26 mouse cellular contexts compared by ENCODE assay signal in genomic region chr7:53017579-53017978, GRCm38 (mm10).
A peak's percentile ranks its signal among the peaks of the same experiment; 100 is the strongest.
DNase-seq lines count a peak whose midpoint lies in the region; ATAC-seq and TF ChIP-seq lines count a peak whose summit lies in the region.
"Had no signal": no experiment of that assay in that cellular context is flagged by ENCODE, and none has a peak within 500 bp of the region (broad histone marks: within the 10 kb centered on the region; RNA-seq: fewer than 3 reads in every experiment).

No protein-coding gene starts in this region.

- no peaks in the 10 kb centered on the region for H3K36me3 ChIP-seq in embryonic facial prominence, embryonic 14.5 days (ENCODE audit: control insufficient read depth, insufficient read depth, low read length)
- no peaks in the 10 kb centered on the region for H3K36me3 ChIP-seq in embryonic facial prominence, embryonic 10.5 days (replicated peaks)
- H3K36me3 ChIP-seq in forebrain, embryonic 15.5 days = no peaks in the 10 kb centered on the region
- no peaks in the 10 kb centered on the region for H3K36me3 ChIP-seq in forebrain, embryonic 11.5 days (ENCODE audit: control insufficient read depth, insufficient read depth, low read length)
- no peaks in the 10 kb centered on the region for H3K36me3 ChIP-seq in hindbrain, postnatal 0 days (ENCODE audit: insufficient read depth, low read length)
- H3K36me3 ChIP-seq: embryonic facial prominence, embryonic 13.5 days; G1E; heart, embryonic 10.5 days; heart, embryonic 13.5 days had no signal

- no peak overlapping the region for H3K9ac ChIP-seq in embryonic facial prominence, embryonic 14.5 days (ENCODE audit: low read depth, low read length)
- no peak overlapping the region for H3K9ac ChIP-seq in forebrain, embryonic 15.5 days (replicated peaks)
- no peak overlapping the region for H3K9ac ChIP-seq in forebrain, embryonic 11.5 days (ENCODE audit: low read length)
- H3K9ac ChIP-seq in hindbrain, postnatal 0 days (replicated peaks; ENCODE audit: low read length) = no peak overlapping the region
- H3K9ac ChIP-seq: embryonic facial prominence, embryonic 13.5 days; heart, embryonic 13.5 days; hindbrain, embryonic 14.5 days had no signal

- no peak overlapping the region for H3K4me3 ChIP-seq in embryonic facial prominence, embryonic 14.5 days (ENCODE audit: low read depth, low read length)
- H3K4me3 ChIP-seq in embryonic facial prominence, embryonic 10.5 days = no peak overlapping the region
- no peak overlapping the region for H3K4me3 ChIP-seq in forebrain, embryonic 15.5 days
- H3K4me3 ChIP-seq in forebrain, embryonic 11.5 days (ENCODE audit: low read depth, low read length) = no peak overlapping the region
- no peak overlapping the region for H3K4me3 ChIP-seq in hindbrain, postnatal 0 days (ENCODE audit: low read length)
- H3K4me3 ChIP-seq: embryonic facial prominence, embryonic 13.5 days; heart, embryonic 10.5 days; heart, embryonic 13.5 days had no signal

- no peak for ATAC-seq in embryonic facial prominence, embryonic 14.5 days (ENCODE audit: low read depth)
- peak; percentile 90 for ATAC-seq in forebrain, embryonic 15.5 days (replicated peaks)
- ATAC-seq in forebrain, embryonic 11.5 days (replicated peaks; ENCODE audit: low FRiP score) = no peak
- no peak for ATAC-seq in hindbrain, postnatal 0 days
- ATAC-seq: intestine, postnatal 0 days; Patski had no signal

- TF ChIP-seq CTCF in hindbrain, postnatal 0 days (IDR thresholded peaks at IDR 0.05; ENCODE audit: low read depth) = no peak

- no peaks in the 10 kb centered on the region for H3K27me3 ChIP-seq in embryonic facial prominence, embryonic 14.5 days (replicated peaks; ENCODE audit: control insufficient read depth, insufficient read depth, low read length)
- no peaks in the 10 kb centered on the region for H3K27me3 ChIP-seq in embryonic facial prominence, embryonic 10.5 days (replicated peaks; ENCODE audit: low read depth, poor library complexity, severe bottlenecking)
- H3K27me3 ChIP-seq in forebrain, embryonic 15.5 days = no peaks in the 10 kb centered on the region
- no peaks in the 10 kb centered on the region for H3K27me3 ChIP-seq in forebrain, embryonic 11.5 days (ENCODE audit: control insufficient read depth, insufficient read depth, low read length)
- H3K27me3 ChIP-seq in hindbrain, postnatal 0 days (ENCODE audit: insufficient read depth, low read length) = no peaks in the 10 kb centered on the region
- H3K27me3 ChIP-seq: CH12.LX; embryonic facial prominence, embryonic 13.5 days; heart, embryonic 13.5 days; Patski had no signal

- no peaks in the 10 kb centered on the region for H3K4me1 ChIP-seq in embryonic facial prominence, embryonic 14.5 days (ENCODE audit: control insufficient read depth, insufficient read depth, low read length)
- H3K4me1 ChIP-seq in embryonic facial prominence, embryonic 10.5 days = no peaks in the 10 kb centered on the region
- H3K4me1 ChIP-seq in forebrain, embryonic 15.5 days = no peaks in the 10 kb centered on the region
- H3K4me1 ChIP-seq in forebrain, embryonic 11.5 days (replicated peaks; ENCODE audit: control insufficient read depth, insufficient read depth, low read length) = no peaks in the 10 kb centered on the region
- no peaks in the 10 kb centered on the region for H3K4me1 ChIP-seq in hindbrain, postnatal 0 days (ENCODE audit: insufficient read depth, low read length)
- H3K4me1 ChIP-seq: embryonic facial prominence, embryonic 13.5 days; heart, embryonic 10.5 days; heart, embryonic 13.5 days had no signal

- 57% methylated on average over 1 of the region's 1 CpGs for WGBS in embryonic facial prominence, embryonic 14.5 days
- WGBS in embryonic facial prominence, embryonic 10.5 days = 92% methylated on average over 1 of the region's 1 CpGs
- WGBS in forebrain, embryonic 15.5 days = 63% methylated on average over 1 of the region's 1 CpGs
- 96% methylated on average over 1 of the region's 1 CpGs for WGBS in forebrain, embryonic 11.5 days
- 81% methylated on average over 1 of the region's 1 CpGs for WGBS in hindbrain, postnatal 0 days

- no peaks in the 10 kb centered on the region for H3K9me3 ChIP-seq in embryonic facial prominence, embryonic 14.5 days (ENCODE audit: control insufficient read depth, low read length)
- H3K9me3 ChIP-seq in embryonic facial prominence, embryonic 10.5 days = no peaks in the 10 kb centered on the region
- no peaks in the 10 kb centered on the region for H3K9me3 ChIP-seq in forebrain, embryonic 15.5 days
- H3K9me3 ChIP-seq in forebrain, embryonic 11.5 days (ENCODE audit: control insufficient read depth, low read length) = no peaks in the 10 kb centered on the region
- H3K9me3 ChIP-seq in hindbrain, postnatal 0 days (ENCODE audit: low read length) = no peaks in the 10 kb centered on the region
- H3K9me3 ChIP-seq: embryonic facial prominence, embryonic 13.5 days; G1E; heart, embryonic 10.5 days; heart, embryonic 13.5 days had no signal

- peak; percentile 3 for DNase-seq in embryonic facial prominence, embryonic 14.5 days (ENCODE audit: low spot score)
- no peak for DNase-seq in embryonic facial prominence, embryonic 10.5 days (ENCODE audit: low spot score)
- DNase-seq in forebrain, embryonic 11.5 days (ENCODE audit: low spot score) = no peak
- peak; percentile 20 for DNase-seq in brain, embryonic 18.5 days (ENCODE audit: low read depth, low spot score)
- no peak for DNase-seq in heart, adult 8-10 months (ENCODE audit: low spot score)
- DNase-seq in hindbrain, postnatal 0 days (ENCODE audit: low spot score) = no peak
- DNase-seq: adrenal gland, postnatal 10 days; adrenal gland, postnatal 36 days; B cell, adult 2 months; cerebellum, adult 11-12 months; cerebellum, adult 8-10 months; cerebellum, postnatal 36 days; gastrocnemius, postnatal 25 days; heart, adult 18-20 months; heart, postnatal 14 days; heart, postnatal 4 days; kidney, adult 2 months had no signal

- H3K4me2 ChIP-seq in embryonic facial prominence, embryonic 14.5 days (ENCODE audit: low read depth, low read length) = no peak overlapping the region
- no peak overlapping the region for H3K4me2 ChIP-seq in forebrain, embryonic 15.5 days (replicated peaks)
- no peak overlapping the region for H3K4me2 ChIP-seq in forebrain, embryonic 11.5 days (ENCODE audit: low read depth, low read length, severe bottlenecking)
- H3K4me2 ChIP-seq in hindbrain, postnatal 0 days (ENCODE audit: low read depth, low read length) = no peak overlapping the region
- H3K4me2 ChIP-seq: embryonic facial prominence, embryonic 13.5 days; heart, embryonic 13.5 days; hindbrain, embryonic 14.5 days had no signal

- H3K27ac ChIP-seq in embryonic facial prominence, embryonic 14.5 days (replicated peaks; ENCODE audit: low read depth, low read length) = no peak overlapping the region
- H3K27ac ChIP-seq in embryonic facial prominence, embryonic 10.5 days (replicated peaks) = no peak overlapping the region
- H3K27ac ChIP-seq in forebrain, embryonic 15.5 days (replicated peaks) = no peak overlapping the region
- no peak overlapping the region for H3K27ac ChIP-seq in forebrain, embryonic 11.5 days (ENCODE audit: low read depth, low read length)
- no peak overlapping the region for H3K27ac ChIP-seq in hindbrain, postnatal 0 days
- H3K27ac ChIP-seq: embryonic facial prominence, embryonic 13.5 days; heart, embryonic 10.5 days; heart, embryonic 13.5 days; hindbrain, embryonic 14.5 days had no signal

Comparison
In these comparisons a context has a peak if more than half of its experiments do, and no peak if none do; other contexts are left out.
1. DNase-seq: peak in embryonic facial prominence, embryonic 14.5 days (single experiment) and brain, embryonic 18.5 days (single experiment); none in embryonic facial prominence, embryonic 10.5 days (single experiment), forebrain, embryonic 11.5 days (single experiment), heart, adult 8-10 months (single experiment) and hindbrain, postnatal 0 days (single experiment).